Mouse (Mus musculus) olfactory bulb, adult 2 months (tissue): ENCODE data around the gene Loxl3.

Source experiments
- CTCF ChIP-seq: fragments of 200-500 bp; IDR thresholded peaks from 2 replicates; pipeline ENCODE4 v1.5.1; 2012; ENCODE audit warnings: low read depth, mild to moderate bottlenecking, low read length, moderate library complexity; ENCODE audit not compliant: insufficient read depth
- POLR2A ChIP-seq: fragments of 200-500 bp; IDR thresholded peaks from 2 replicates; pipeline ENCODE4 v1.6.1; 2012; ENCODE audit warnings: mild to moderate bottlenecking, low read depth, low read length, moderate library complexity; ENCODE audit not compliant: insufficient read depth

DNA sequence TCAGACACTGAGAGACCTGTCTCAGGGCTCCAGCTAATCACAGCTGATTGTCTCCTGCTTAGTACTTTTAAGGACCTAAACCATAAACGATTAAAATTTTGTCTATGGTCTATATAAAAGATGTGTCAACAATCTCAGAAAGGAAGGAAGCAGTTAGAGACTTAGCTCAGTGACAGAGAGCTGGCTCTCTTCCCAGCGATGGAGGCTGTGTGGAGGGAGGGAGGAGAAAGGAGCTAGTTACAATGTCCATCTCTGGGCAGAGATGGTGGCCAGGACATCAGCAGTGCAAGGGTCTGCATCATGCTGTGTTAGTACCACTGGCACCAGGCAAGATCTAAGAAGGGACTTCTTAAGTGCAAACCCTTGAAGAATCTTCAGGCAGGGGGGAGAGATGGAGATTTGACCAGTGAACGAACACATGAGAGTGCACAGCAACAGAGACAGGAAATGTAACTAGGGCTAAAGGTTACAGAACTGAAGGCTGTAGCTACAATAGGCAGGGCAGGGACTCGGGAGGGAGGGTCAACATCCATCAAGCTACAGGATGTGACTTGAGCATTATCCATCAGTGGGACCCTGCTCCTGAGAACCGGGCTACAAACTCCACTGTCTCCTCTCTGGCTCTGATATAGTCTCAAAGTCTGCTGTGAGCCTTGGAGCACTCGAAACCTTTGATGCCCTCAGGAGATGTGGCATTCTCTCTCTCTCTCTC is 58.6 kb downstream of the Loxl3 start:
- TF ChIP-seq CTCF (no peak), POLR2A (no peak)
